Mouse (Mus musculus) testis, adult 2 months (tissue): Measurements from ENCODE around the gene Nxph3.

Experiments
- CTCF ChIP-seq: fragments of 200-500 bp; IDR thresholded peaks from 2 replicates; pipeline ENCODE4 v1.5.1; 2012; ENCODE audit warnings: low read depth, mild to moderate bottlenecking, inconsistent platforms, low read length, moderate library complexity; ENCODE audit not compliant: control insufficient read depth, insufficient read depth, insufficient replicate concordance
- POLR2A ChIP-seq: fragments of 200-500 bp; IDR thresholded peaks from 2 replicates; pipeline ENCODE4 v1.6.1; 2012; ENCODE audit warnings: low read depth, mild to moderate bottlenecking, inconsistent platforms, low read length, moderate library complexity; ENCODE audit not compliant: control insufficient read depth

DNA sequence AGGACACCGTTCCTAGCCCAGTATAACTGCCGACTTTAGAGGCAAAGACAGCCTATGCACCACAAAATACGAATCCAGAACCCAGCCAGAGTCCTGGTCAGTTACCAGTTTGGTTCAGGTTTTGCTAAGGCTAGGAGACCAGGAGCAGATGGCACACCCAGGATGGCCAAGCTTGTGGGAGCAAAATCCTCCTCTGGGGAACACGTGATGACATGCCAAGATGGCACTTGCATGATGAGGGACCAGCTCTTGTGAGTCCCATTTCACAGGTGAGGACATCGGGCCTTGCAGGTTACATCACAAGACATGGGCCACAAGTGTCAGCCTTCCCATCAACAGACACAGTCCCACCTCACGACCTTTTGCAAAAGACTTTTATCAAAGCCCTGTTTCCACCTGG, 2.0 kb downstream of the Nxph3 start:
- no peak for TF ChIP-seq CTCF
- no peak for TF ChIP-seq POLR2A
